Mouse (Mus musculus) heart, embryonic 11.5 days (tissue): ENCODE measurements around the gene Ubap1l. TPM values are rescaled to one million over a fixed set of nuclear protein-coding genes. Genes with fewer than 3 reads are reported as not detected.

Source experiments
- ATAC-seq: fragments of 200-750 bp; cut with Nextera tagmentation; replicated peaks from 2 replicates; pipeline ENCODE4 v1.8.0; 2017; ENCODE audit warnings: moderate library complexity; ENCODE audit not compliant: insufficient number of reproducible peaks, low FRiP score, low TSS enrichment
- H3K27ac ChIP-seq: fragments of 300-500 bp; sonication (generic); 2 replicates; pipeline ENCODE4 v1.5.1; 2014; ENCODE audit warnings: mild to moderate bottlenecking, low read depth, low read length
- H3K27me3 ChIP-seq: fragments of 300-500 bp; sonication (generic); 2 replicates; pipeline ENCODE4 v1.6.1; 2014; ENCODE audit warnings: mild to moderate bottlenecking, low read length, mixed read lengths; ENCODE audit not compliant: control insufficient read depth, insufficient read depth
- H3K36me3 ChIP-seq: fragments of 300-500 bp; sonication (generic); 2 replicates; pipeline ENCODE4 v1.6.1; 2014; ENCODE audit warnings: mild to moderate bottlenecking, low read length, moderate library complexity, mixed read lengths; ENCODE audit not compliant: control insufficient read depth, insufficient read depth
- H3K4me1 ChIP-seq: fragments of 300-500 bp; sonication (generic); 2 replicates; pipeline ENCODE4 v1.6.1; 2014; ENCODE audit warnings: low read length; ENCODE audit not compliant: control insufficient read depth, insufficient read depth
- H3K4me2 ChIP-seq: fragments of 300-500 bp; sonication (generic); 2 replicates; pipeline ENCODE4 v1.6.1; 2014; ENCODE audit warnings: mild to moderate bottlenecking, moderate library complexity
- H3K4me3 ChIP-seq: fragments of 300-500 bp; sonication (generic); 2 replicates; pipeline ENCODE4 v1.5.1; 2014; ENCODE audit warnings: low read depth, low read length
- H3K9ac ChIP-seq: fragments of 300-500 bp; sonication (generic); 2 replicates; pipeline ENCODE4 v1.6.1; 2014; ENCODE audit warnings: mild to moderate bottlenecking, low read depth, low read length, moderate library complexity
- H3K9me3 ChIP-seq: fragments of 300-500 bp; sonication (generic); replicated peaks from 2 replicates; pipeline ENCODE4 v1.6.1; 2016; ENCODE audit warnings: low read length; ENCODE audit not compliant: control insufficient read depth
- WGBS: fragments of 180-500 bp; shearing (Covaris S2); extraction: QIAGEN DNeasy Blood & Tissue Kit; methylation state at CpG from one replicate; pipeline ENCODE4 v1.1.7; 2014; ENCODE audit not compliant: insufficient replicate concordance; 5-methylcytosine and 5-hydroxymethylcytosine counted together
- polyA plus RNA-seq: library from polyadenylated mRNA; unstranded; fragments of >200 nt; fragmentation: Nextera tagmentation; extraction: Ambion mirVana; gene quantifications from 2 replicates; pipeline ENCODE4 v1.2.1, GENCODE M21; 2014

Gene Ubap1l
- polyA plus RNA-seq, 1 experiment from 2014 or later = 0.73 TPM

- Histone ChIP-seq H3K4me1 (no peaks in the 10 kb centered on the region; the same call in 1 of the 2 replicates), H3K27ac (no peak overlapping the region), H3K4me2 (no peak overlapping the region), H3K9me3 (no peaks in the 10 kb centered on the region), H3K36me3 (no peaks in the 10 kb centered on the region), H3K4me3 (no peak overlapping the region), H3K27me3 (no peaks in the 10 kb centered on the region), H3K9ac (no peak overlapping the region)
- ATAC-seq = no peak
- WGBS = 64% methylated on average over 6 of the region's 6 CpGs
Measured at GRCm38 (mm10) chr9:65382031-65382750, 21.4 kb downstream of the Ubap1l start.

DNA sequence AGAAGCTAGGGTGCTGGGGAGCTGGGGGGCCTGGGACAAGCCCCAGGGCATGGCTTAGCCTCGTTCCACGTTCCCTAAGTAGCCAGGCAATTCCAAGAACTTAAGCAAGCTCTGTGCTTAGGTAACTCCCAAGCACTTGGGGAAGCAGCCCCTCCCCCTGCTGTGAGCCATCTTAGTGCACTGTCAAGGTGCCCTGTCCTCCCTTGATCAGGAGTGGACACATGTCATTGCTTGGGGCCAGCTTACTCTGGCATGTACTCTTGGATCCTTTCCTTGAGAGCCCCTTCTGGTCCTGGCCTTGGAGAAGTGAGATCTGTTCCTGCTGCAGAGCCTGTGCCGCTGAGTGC, 21.9 kb downstream of the Ubap1l start:
- H3K27me3 ChIP-seq = no peaks in the 10 kb centered on the region
- WGBS = 51% methylated on average over 3 of the region's 3 CpGs
- H3K36me3 ChIP-seq = no peaks in the 10 kb centered on the region
- no peak overlapping the region for H3K4me3 ChIP-seq
- H3K9ac ChIP-seq = no peak overlapping the region
- H3K9me3 ChIP-seq = no peaks in the 10 kb centered on the region
- no peaks in the 10 kb centered on the region; the same call in 1 of the 2 replicates for H3K4me1 ChIP-seq
- H3K4me2 ChIP-seq = no peak overlapping the region
- ATAC-seq = no peak
- H3K27ac ChIP-seq = no peak overlapping the region

- no peak overlapping the region for H3K4me2 ChIP-seq
- no peak overlapping the region for H3K9ac ChIP-seq
- H3K27ac ChIP-seq = no peak overlapping the region
- no peaks in the 10 kb centered on the region for H3K36me3 ChIP-seq
- WGBS = 45% methylated on average over 3 of the region's 3 CpGs
- no peaks in the 10 kb centered on the region for H3K9me3 ChIP-seq
- H3K27me3 ChIP-seq = peaks cover 2% of the 10 kb centered on the region; the same call in 1 of the 2 replicates
- H3K4me3 ChIP-seq = no peak overlapping the region
- H3K4me1 ChIP-seq = no peaks in the 10 kb centered on the region; the same call in 1 of the 2 replicates
- no peak for ATAC-seq
Measured at GRCm38 (mm10) chr9:65384276-65384675, 23.4 kb downstream of the Ubap1l start.

- H3K9ac ChIP-seq = no peak overlapping the region
- no peak overlapping the region; the same call in 1 of the 2 replicates for H3K4me2 ChIP-seq
- H3K4me3 ChIP-seq = no peak overlapping the region
- no peak overlapping the region for H3K27ac ChIP-seq
- H3K27me3 ChIP-seq = peaks cover 23% of the 10 kb centered on the region
- H3K9me3 ChIP-seq = no peaks in the 10 kb centered on the region
- peaks cover 3% of the 10 kb centered on the region for H3K4me1 ChIP-seq
- 32% methylated on average over 8 of the region's 8 CpGs for WGBS
- no peak for ATAC-seq
- H3K36me3 ChIP-seq = no peaks in the 10 kb centered on the region
Measured at GRCm38 (mm10) chr9:65386373-65387140, 25.7 kb downstream of the Ubap1l start.

DNA sequence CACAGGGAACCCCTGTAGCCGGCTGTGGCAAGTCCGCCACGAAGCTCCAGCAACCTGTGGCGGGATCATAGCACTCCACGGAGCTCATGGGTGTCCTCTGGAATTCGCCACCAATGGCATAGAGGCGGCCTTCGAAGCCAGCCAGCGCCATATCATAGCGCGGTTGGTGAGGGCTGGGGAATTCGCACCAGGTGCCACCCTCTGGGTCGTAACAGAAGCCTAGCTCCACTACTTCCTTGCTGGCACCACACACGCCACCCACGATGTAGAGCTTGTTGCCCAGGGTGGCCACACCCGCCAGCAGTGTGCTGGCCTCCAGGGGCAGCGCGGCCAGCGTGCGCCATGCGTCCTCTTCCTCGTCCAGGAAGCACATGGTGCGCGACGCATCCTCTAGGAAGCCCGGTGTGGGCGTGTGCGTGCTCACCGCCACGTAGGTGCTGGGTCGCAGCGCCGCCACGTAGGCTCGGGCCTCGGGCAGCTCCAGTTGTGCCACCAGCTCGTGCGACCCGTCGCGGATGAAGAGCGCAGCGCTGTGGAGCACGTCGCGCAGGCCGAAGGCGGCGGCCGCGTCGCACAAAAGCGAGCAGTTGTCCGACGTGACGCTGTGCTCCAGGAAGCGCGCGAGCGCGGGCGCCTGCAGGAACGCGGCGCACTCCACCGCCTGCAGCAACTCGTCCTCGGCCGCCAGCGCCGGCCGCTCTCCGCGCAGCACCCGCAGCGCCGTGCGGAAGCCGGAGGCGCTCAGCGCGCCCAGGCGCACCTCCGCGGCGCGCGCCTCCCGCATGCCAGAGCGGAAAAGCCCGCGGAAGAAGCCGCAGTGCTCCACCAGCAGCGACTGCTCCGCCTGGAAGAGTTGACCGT, 30.1 kb downstream of the Ubap1l start:
- WGBS = 15% methylated on average over 96 of the region's 96 CpGs
- no peak overlapping the region for H3K27ac ChIP-seq
- no peaks in the 10 kb centered on the region for H3K36me3 ChIP-seq
- peak; percentile 49; the same call in 1 of the 2 replicates for ATAC-seq
- H3K27me3 ChIP-seq = peaks cover 39% of the 10 kb centered on the region
- H3K9ac ChIP-seq = peak overlapping the region; percentile 44
- H3K4me3 ChIP-seq = peak overlapping the region; percentile 43
- no peaks in the 10 kb centered on the region for H3K9me3 ChIP-seq
- peak overlapping the region; percentile 62 for H3K4me2 ChIP-seq
- peaks cover 13% of the 10 kb centered on the region for H3K4me1 ChIP-seq

DNA sequence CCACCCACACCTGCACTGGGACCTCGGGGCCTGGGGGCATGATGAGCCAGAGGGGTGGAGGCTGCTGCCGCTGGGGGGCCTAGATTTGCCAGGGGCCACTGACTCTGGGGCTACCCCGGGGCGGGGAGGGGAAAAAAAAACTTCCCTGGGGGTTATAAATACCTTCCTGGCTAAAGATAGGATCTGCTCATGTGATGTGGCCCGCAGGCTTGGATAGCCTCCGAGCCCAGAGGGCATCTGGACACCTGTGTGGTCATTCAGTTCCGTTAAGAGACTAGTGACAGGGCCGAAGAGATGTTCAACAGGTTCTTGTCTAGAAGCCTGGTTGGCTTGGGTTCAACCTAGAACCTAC, 30.7 kb downstream of the Ubap1l start, which contains the start of gene Kbtbd13:
TSS of gene Kbtbd13 (minus strand) at position 40 of the 352 bp plus-strand sequence.
- peaks cover 39% of the 10 kb centered on the region for H3K27me3 ChIP-seq
- H3K4me1 ChIP-seq = peaks cover 13% of the 10 kb centered on the region
- no peaks in the 10 kb centered on the region for H3K36me3 ChIP-seq
- no peak for ATAC-seq
- peak within 1 kb of the TSS; percentile 43 for H3K4me3 ChIP-seq
- peak within 1 kb of the TSS; percentile 44 for H3K9ac ChIP-seq
- H3K4me2 ChIP-seq = peak within 1 kb of the TSS; percentile 62
- no peak within 1 kb of the TSS for H3K27ac ChIP-seq
- WGBS = 29% methylated on average over 8 of the region's 8 CpGs
- H3K9me3 ChIP-seq = no peaks in the 10 kb centered on the region

- Histone ChIP-seq H3K9ac (no peak overlapping the region), H3K4me3 (no peak overlapping the region), H3K4me1 (peaks cover 13% of the 10 kb centered on the region), H3K27me3 (peaks cover 39% of the 10 kb centered on the region), H3K36me3 (no peaks in the 10 kb centered on the region), H3K9me3 (no peaks in the 10 kb centered on the region), H3K27ac (no peak overlapping the region), H3K4me2 (no peak overlapping the region)
- ATAC-seq = no peak
- 25% methylated on average over 6 of the region's 6 CpGs for WGBS
Measured at GRCm38 (mm10) chr9:65392638-65393364, 32.0 kb downstream of the Ubap1l start.

DNA sequence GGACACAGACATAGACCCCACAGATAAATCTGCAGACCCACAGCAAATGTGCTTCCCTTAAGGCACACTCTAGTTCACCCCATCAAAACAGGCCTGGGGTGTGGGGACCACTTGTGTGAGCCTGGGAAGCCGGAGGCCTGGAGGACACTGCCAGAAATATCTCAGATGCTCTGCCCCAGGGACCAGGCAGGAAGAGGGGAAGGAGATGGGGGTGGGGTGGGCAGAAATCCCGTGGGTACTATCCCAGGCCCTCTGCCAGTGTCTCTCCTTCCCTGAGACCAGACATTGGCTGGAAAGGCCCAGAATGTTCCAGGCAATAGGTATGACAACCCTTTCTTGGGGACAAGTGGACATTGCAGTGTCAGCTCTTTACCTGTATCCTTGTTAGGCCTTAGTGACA, 32.8 kb downstream of the Ubap1l start:
- Histone ChIP-seq H3K9me3 (no peaks in the 10 kb centered on the region), H3K4me2 (no peak overlapping the region), H3K27ac (no peak overlapping the region), H3K4me1 (peaks cover 13% of the 10 kb centered on the region), H3K9ac (no peak overlapping the region), H3K36me3 (no peaks in the 10 kb centered on the region), H3K4me3 (no peak overlapping the region), H3K27me3 (peaks cover 39% of the 10 kb centered on the region)
- ATAC-seq = no peak
- 27% methylated on average over 2 of the region's 2 CpGs for WGBS
